Mouse (Mus musculus) spleen, postnatal 10 days (tissue): ENCODE measurements around the gene Tubb4b.

Experiments used
- DNase-seq, 2 experiments: peaks; one replicate each; pipeline ENCODE4 v3.0.0; 2021 to 2022; ENCODE audit warnings: low spot score in 2 of 2

Gene Tubb4b

GRCm38 (mm10) chr2:25225811-25226379, 1.4 kb upstream of the Tubb4b start:
- no peak for DNase-seq

- DNase-seq, result peak in 1 of 2 experiments; percentile 96
Measured at GRCm38 (mm10) chr2:25224766-25225752, 557 bp upstream of the Tubb4b start.

GRCm38 (mm10) chr2:25223681-25224491, 616 bp downstream of the Tubb4b start:
- DNase-seq, result peak; percentile 86 to 94

GRCm38 (mm10) chr2:25221331-25221772, 3.1 kb downstream of the Tubb4b start:
- DNase-seq, result no peak

- no peak for DNase-seq
Measured at GRCm38 (mm10) chr2:25218445-25218844, 6.1 kb downstream of the Tubb4b start, which contains the start of gene Fam166a. TSS of gene Fam166a (plus strand) at chr2:25218745.

GRCm38 (mm10) chr2:25217666-25218065, 6.8 kb downstream of the Tubb4b start:
- no peak for DNase-seq

GRCm38 (mm10) chr2:25214444-25214843, 10.1 kb downstream of the Tubb4b start, which contains the start of gene Stpg3:
TSS of gene Stpg3 (minus strand) at chr2:25214637.
- DNase-seq, result no peak

- DNase-seq, result no peak
Measured at GRCm38 (mm10) chr2:25213266-25213865, 11.1 kb downstream of the Tubb4b start.

GRCm38 (mm10) chr2:25211121-25211670, 13.3 kb downstream of the Tubb4b start, which contains the start of gene Nelfb:
TSS of gene Nelfb (minus strand) at chr2:25211489.
- peak; percentile 94 to 95 for DNase-seq

- peak in 1 of 2 experiments; percentile 38 for DNase-seq
Measured at GRCm38 (mm10) chr2:25210686-25211085, 13.8 kb downstream of the Tubb4b start.

GRCm38 (mm10) chr2:25207593-25207992, 16.9 kb downstream of the Tubb4b start:
- DNase-seq, result no peak

GRCm38 (mm10) chr2:25203631-25204214, 20.8 kb downstream of the Tubb4b start:
- DNase-seq, result peak in 1 of 2 experiments; percentile 75

- DNase-seq, result no peak
Measured at GRCm38 (mm10) chr2:25200631-25201030, 23.9 kb downstream of the Tubb4b start.

- DNase-seq, result no peak
Measured at GRCm38 (mm10) chr2:25197946-25198345, 26.6 kb downstream of the Tubb4b start.

GRCm38 (mm10) chr2:25197191-25197590, 27.3 kb downstream of the Tubb4b start:
- DNase-seq, result no peak

- peak; percentile 62 to 83 for DNase-seq
Measured at GRCm38 (mm10) chr2:25196172-25196954, 28.1 kb downstream of the Tubb4b start, which contains the start of gene Tor4a. TSS of gene Tor4a (minus strand) at chr2:25196886.

GRCm38 (mm10) chr2:25195211-25196156, 29.0 kb downstream of the Tubb4b start:
- DNase-seq, result peak; percentile 65 to 88

- DNase-seq, result peak; percentile 45 to 48
Measured at GRCm38 (mm10) chr2:25194486-25195171, 29.9 kb downstream of the Tubb4b start.
